Mouse (Mus musculus) thymus, postnatal 4 days (tissue): ENCODE measurements around the gene Spag9.

Experiments
- DNase-seq: peaks from one replicate; pipeline ENCODE4 v3.0.0; 2021

Gene Spag9

GRCm38 (mm10) chr11:93995720-93996305 lies at the start of gene Spag9:
Gene Spag9, plus strand, starts transcription at chr11:93996091.
- peak; percentile 95 for DNase-seq

DNA sequence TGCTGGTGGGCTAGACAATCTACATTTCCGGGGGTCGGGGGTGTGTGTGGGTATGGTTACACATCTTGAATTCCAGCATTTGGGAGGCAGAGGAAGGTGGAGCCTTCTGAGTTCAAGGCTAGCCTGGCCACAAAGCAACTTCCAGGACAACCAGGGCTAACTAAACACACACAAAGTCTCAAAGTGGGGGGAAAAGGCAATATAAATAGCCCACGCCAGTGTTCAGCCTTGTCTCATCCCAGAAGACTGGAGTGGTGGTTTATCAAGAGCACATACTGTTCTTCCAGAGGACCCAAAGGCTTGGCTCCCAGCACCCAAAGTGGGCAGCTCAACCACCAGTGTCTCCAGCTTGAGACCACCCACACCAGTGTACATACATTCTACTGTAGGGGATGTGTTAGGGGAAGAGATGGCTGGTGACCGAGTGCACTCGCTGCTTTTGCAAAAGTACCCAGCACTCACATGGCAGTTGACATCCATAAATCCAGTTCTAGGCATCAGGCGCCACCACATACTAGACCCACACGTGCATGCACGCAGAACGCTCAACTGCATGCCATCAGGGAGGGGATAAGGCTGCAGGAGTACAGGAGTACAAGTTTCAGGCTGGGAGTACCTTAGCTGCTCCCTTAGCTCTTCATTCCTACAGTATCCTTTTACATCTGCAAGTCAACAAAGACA lies 46.9 kb upstream of the Spag9 start:
- DNase-seq: no peak

DNA sequence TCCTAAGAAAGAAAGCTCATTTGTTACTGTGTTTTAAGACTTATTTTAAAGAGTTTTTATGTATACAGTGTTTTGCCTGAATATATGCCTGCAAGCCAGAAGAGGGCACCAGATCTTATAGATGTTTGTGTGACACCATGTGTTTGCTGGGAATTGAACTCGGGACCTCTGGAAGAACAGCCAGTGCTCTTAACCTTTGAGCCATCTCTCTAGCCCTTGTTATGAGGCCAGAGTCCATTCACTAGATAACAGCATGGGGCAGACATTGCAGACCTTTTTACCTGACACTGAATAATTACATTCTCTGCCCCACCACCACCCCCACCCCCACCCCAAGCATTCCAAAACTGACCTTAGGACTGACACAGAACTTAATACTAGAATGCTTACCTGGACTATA lies 45.8 kb upstream of the Spag9 start:
- DNase-seq: no peak

DNA sequence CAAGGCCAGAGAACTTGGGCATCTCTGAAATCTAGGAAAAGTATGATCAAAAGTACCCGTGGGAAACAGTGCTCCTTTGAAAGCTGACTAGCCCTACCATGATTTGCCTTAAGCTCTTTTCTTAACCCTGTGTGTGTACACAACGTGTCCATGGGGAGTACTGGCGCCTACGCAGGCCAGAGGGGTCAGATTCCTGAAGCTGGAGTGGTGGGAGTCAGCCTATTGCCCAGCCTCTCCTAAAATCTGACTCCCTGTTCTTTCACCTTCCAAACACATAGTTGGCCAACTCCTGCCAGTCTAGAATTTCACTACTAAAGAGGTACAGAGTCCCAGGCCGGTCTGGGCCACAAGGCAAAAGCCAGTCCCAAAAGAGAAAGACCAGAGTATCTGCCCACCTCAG lies 43.5 kb upstream of the Spag9 start:
- DNase-seq: no peak

- DNase-seq: no peak
These were observed 41.1 kb upstream of the Spag9 start for GRCm38 (mm10) chr11:93954738-93955255.

DNA sequence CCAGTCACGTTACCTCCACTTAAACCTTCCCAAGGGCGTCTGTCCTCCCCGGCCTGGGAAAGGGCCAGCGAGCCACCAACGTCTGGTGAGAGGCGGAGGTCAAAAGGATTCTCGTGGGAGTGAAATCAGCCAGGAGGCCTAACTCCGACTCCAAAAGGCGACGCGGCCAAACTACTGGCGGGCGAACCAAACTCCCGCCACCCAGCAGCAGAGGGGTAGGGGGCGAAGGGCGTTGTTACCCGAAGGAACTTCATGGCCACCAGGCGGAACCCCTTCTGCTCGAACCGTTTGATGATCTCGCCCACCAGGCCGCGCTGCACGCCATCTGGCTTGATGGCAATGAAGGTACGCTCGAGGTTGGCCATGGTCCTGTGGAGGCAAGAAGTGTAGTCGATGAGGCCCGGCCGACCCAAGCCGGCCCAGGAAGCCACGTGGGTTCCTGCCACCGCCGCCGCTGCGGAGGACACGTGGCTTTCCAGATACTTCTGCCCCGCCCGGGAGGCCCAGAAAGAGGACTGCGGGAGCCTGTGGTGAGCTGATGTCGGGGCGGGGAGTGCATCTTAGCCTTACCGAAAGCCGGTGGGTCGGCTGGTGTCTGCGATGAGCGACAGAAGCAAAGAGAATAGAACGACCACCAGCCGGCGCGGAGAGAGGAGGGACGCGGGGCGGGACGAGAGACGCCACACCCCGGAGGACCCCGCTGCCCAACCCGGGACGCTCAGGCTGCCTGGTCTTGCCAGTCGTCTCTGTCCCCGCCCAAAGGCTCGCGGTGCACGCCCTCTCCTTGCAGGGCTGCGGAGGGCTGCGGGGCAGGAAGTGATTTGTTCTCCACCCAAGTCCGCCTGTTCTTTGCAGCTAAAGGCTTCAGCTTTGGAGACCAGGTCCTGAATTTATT lies 40.4 kb upstream of the Spag9 start:
- DNase-seq: peak; percentile 94

GRCm38 (mm10) chr11:93956159-93956558 lies 39.7 kb upstream of the Spag9 start, which contains the start of gene Nme2:
Gene Nme2, minus strand, starts transcription at chr11:93956259.
- DNase-seq: no peak

GRCm38 (mm10) chr11:93957031-93957555 lies 38.8 kb upstream of the Spag9 start:
- no peak for DNase-seq

DNA sequence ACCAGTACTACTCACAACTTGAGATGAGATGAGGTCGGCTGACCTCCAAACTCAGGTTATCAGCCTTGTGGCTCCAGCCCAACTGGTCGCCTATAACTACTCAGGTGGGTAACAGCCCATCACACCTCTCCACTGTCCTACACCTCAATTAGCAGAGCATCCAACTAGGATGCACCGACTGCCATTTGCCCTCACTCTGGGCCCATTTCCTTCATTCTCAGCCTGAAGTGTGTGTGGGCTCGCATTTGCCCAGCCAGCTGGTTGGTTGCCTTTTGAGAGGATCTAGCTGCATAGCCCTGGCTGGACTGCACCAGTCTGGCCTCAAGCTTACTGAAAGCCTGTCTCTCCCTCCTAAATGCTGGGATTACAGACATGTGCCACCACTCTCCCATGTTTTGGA lies 38.1 kb upstream of the Spag9 start:
- no peak for DNase-seq

GRCm38 (mm10) chr11:93961482-93961881 lies 34.4 kb upstream of the Spag9 start:
- no peak for DNase-seq

GRCm38 (mm10) chr11:93963013-93963412 lies 32.9 kb upstream of the Spag9 start:
- no peak for DNase-seq

DNA sequence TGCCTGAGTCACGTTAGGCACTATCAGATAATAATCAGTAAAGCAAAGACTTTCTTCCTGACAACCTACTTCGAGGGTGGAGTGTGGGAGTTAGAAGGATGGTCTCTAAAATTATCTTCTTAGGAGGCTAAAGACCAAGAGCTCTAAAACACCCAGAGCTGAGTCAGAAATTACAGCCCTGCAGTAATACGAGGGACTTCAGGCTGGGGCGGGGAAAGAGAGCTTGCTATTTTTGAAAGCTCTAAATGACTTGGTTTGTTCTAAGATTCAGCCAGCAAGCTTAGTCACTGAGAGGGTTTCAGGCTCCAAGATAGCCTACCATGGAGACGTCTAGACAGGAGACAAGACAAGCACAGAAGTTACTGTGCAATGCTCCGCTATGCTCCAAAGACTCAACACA lies 30.5 kb upstream of the Spag9 start:
- no peak for DNase-seq

GRCm38 (mm10) chr11:93967381-93967780 lies 28.5 kb upstream of the Spag9 start:
- DNase-seq: peak; percentile 26

GRCm38 (mm10) chr11:93968005-93968847 lies 27.7 kb upstream of the Spag9 start, which contains the start of the genes Gm20390 and Nme1:
Gene Gm20390, minus strand, starts transcription at chr11:93968293.
Gene Nme1, minus strand, starts transcription at chr11:93968521.
- peak; percentile 97 for DNase-seq

DNA sequence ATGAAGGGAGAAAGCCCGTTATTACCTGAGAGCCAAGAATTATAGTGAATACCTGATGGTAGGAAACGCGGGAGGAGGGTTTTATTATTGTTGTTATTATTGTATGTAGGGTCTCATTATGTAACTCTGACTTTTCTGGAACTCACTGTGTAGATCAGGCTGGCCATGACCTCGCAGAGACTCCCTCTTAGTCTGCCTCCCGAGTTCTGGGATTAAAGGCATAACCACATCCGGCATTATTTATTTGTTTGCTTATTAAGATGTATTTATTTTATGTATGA lies 27.1 kb upstream of the Spag9 start:
- DNase-seq: no peak

DNA sequence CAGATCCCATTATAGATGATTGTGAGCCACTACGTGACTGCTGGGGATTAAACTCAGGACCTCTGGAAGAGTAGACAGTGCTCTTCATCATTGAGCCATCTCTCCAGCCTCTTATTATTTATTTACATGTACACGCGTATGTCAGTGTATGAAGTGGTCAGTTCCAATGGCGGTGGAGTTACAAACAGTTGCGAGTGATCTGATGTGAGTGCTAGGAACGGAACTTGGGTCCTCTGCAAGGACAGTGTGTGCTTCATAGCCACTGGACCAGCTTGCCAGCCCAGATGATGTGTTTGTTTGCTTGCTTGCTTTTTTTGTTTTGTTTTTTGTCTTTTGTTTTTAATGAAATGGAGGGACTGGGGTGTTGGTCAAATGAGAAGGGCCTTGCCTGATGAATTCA lies 26.7 kb upstream of the Spag9 start:
- DNase-seq: no peak

GRCm38 (mm10) chr11:93969799-93970198 lies 26.1 kb upstream of the Spag9 start:
- DNase-seq: no peak

- DNase-seq: no peak
These were observed 22.9 kb upstream of the Spag9 start for GRCm38 (mm10) chr11:93972951-93973350.

DNA sequence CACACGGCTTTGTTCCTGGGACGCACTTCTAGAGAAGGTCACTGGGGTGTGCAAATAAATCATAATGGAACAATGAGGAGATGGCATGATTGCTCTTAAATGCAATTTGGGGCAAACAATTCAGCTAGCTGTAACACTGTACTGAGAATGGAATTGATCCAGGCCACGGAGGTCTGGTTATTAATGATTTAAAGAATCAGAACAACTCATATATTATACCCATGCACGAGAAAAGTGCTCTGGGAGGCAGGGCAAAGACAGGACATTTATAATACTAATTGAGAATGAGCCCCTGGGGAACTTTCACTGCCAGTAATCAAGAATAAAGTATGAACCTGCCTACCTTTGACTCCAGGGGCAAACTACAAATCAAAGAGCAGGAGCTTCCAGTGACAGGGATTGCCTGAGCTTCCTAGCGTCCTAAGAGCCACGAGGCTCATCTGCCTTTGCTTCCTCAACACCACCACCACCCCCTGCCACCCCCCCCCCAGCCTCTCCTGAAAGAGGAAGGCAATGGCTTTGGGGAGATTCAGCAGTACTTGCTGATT lies 16.3 kb upstream of the Spag9 start:
- DNase-seq: no peak

DNA sequence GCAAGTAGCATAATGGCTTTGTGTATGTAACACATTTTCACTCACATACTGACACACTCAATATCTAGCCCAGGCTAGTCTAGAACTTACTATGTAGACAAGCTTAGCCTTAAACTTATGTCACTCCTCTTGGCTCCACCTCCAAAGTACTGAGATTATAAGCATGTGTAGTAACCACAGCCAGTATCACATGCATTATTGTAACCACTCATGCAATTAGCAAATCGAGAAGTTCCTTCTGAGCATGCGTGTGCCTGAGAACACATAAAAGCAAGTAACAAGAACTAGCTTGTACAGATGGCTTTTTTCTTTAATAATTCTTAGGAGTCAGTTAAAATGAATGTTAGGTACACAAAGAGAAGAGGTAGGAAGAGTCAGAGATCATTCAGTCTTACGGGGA lies 11.3 kb upstream of the Spag9 start:
- DNase-seq: no peak

- no peak for DNase-seq
These were observed 10.6 kb upstream of the Spag9 start for GRCm38 (mm10) chr11:93985265-93985664.

- DNase-seq: no peak
These were observed 9.6 kb upstream of the Spag9 start for GRCm38 (mm10) chr11:93986298-93986697.
